In genomic region chr7:25395558-25396521, GRCm38 (mm10) we compare ENCODE assay signal across 7 mouse cellular contexts. TPM values are rescaled to one million over a fixed set of nuclear protein-coding genes. Genes with fewer than 3 reads are reported as not detected.
DNase-seq lines count a peak whose midpoint lies in the region; ATAC-seq lines count a peak whose summit lies in the region.

No protein-coding gene starts in this region.

- peak overlapping the region; percentile 60 for H3K9ac ChIP-seq in intestine, embryonic 15.5 days

- H3K27ac ChIP-seq in intestine, embryonic 15.5 days, result peak overlapping the region; percentile 54
- H3K27ac ChIP-seq in midbrain, embryonic 10.5 days (replicated peaks), result peak overlapping the region; percentile 83

- peak overlapping the region; percentile 54 for H3K4me3 ChIP-seq in intestine, embryonic 15.5 days (replicated peaks)
- peak overlapping the region; percentile 80 for H3K4me3 ChIP-seq in midbrain, embryonic 10.5 days

- 4% methylated on average over 52 of the region's 52 CpGs for WGBS in intestine, embryonic 15.5 days
- WGBS in midbrain, embryonic 10.5 days, result 8% methylated on average over 52 of the region's 52 CpGs

- H3K4me1 ChIP-seq in intestine, embryonic 15.5 days (replicated peaks), result peaks cover 29% of the 10 kb centered on the region
- peaks cover 29% of the 10 kb centered on the region for H3K4me1 ChIP-seq in midbrain, embryonic 10.5 days

- intact Hi-C loops in left cerebral cortex, postnatal 25 days (cut with DNase I), result loop anchor here (5.0 kb wide), 1 partner anchor 159 kb away; the partner anchor contains the start of gene Gsk3a

- H3K4me2 ChIP-seq in intestine, embryonic 15.5 days (replicated peaks), result peak overlapping the region; percentile 71

- H3K36me3 ChIP-seq in intestine, embryonic 15.5 days, result no peaks in the 10 kb centered on the region
- no peaks in the 10 kb centered on the region for H3K36me3 ChIP-seq in midbrain, embryonic 10.5 days

- no peaks in the 10 kb centered on the region for H3K9me3 ChIP-seq in intestine, embryonic 15.5 days
- no peaks in the 10 kb centered on the region for H3K9me3 ChIP-seq in midbrain, embryonic 10.5 days (replicated peaks)

- peak; percentile 98 for ATAC-seq in intestine, embryonic 15.5 days

- H3K27me3 ChIP-seq in intestine, embryonic 15.5 days (replicated peaks), result no peaks in the 10 kb centered on the region
- H3K27me3 ChIP-seq in midbrain, embryonic 10.5 days (ENCODE audit: low read depth, poor library complexity, severe bottlenecking), result peaks cover 42% of the 10 kb centered on the region

- DNase-seq in adrenal gland, adult 18-20 months (ENCODE audit: low spot score in 2 of 2), result peak; percentile 94 to 97
- DNase-seq in embryo, embryonic 11 days, result peak; percentile 96
- peak; percentile 95 for DNase-seq in gastrocnemius, postnatal 25 days
- peak; percentile 93 to 98 for DNase-seq in left cerebral cortex, postnatal 25 days (ENCODE audit: low spot score in 2 of 2)
- DNase-seq in midbrain, embryonic 10.5 days (ENCODE audit: low spot score), result peak; percentile 92
- peak; percentile 100 for DNase-seq in right cerebral cortex, postnatal 4 days

RNA-seq across cellular contexts. Expression of gene Lipe, which starts 2.7 kb away (rescaled TPM):
- 100 to 1,000 TPM; 332 to 738 TPM for total RNA-seq in adrenal gland, adult 18-20 months (2021)
- 10 to 100 TPM; 12.8 to 42.6 TPM for total RNA-seq in gastrocnemius, postnatal 25 days (2021)
- 7.0 and 8.8 TPM in 2 replicates for polyA plus RNA-seq in intestine, embryonic 15.5 days (2015; fragmentation: Nextera tagmentation; extraction: Ambion mirVana)
- 1 to 10 TPM; 5.4 to 6.4 TPM for total RNA-seq in left cerebral cortex, postnatal 25 days (2021)
- 4.7 and 7.0 TPM in 2 replicates for polyA plus RNA-seq in midbrain, embryonic 10.5 days (2016; fragmentation: Nextera tagmentation; extraction: Ambion mirVana)

RNA-seq across cellular contexts. Expression of gene Cxcl17, which starts 16.8 kb away (rescaled TPM):
- not detected for total RNA-seq in adrenal gland, adult 18-20 months (2021)
- total RNA-seq in gastrocnemius, postnatal 25 days (2021), result not detected
- polyA plus RNA-seq in intestine, embryonic 15.5 days (2015; fragmentation: Nextera tagmentation; extraction: Ambion mirVana), result 0.45 TPM in 1 of 2 replicates, not detected in the other
- total RNA-seq in left cerebral cortex, postnatal 25 days (2021), result not detected
- polyA plus RNA-seq in midbrain, embryonic 10.5 days (2016; fragmentation: Nextera tagmentation; extraction: Ambion mirVana), result 0.31 and 0.37 TPM in 2 replicates

RNA-seq across cellular contexts. Expression of gene Cnfn, which starts 26.3 kb away (rescaled TPM):
- not detected for total RNA-seq in adrenal gland, adult 18-20 months (2021)
- total RNA-seq in gastrocnemius, postnatal 25 days (2021), result not detected
- polyA plus RNA-seq in intestine, embryonic 15.5 days (2015; fragmentation: Nextera tagmentation; extraction: Ambion mirVana), result 0.47 and 0.63 TPM in 2 replicates
- not detected for total RNA-seq in left cerebral cortex, postnatal 25 days (2021)
- polyA plus RNA-seq in midbrain, embryonic 10.5 days (2016; fragmentation: Nextera tagmentation; extraction: Ambion mirVana), result not detected in 2 replicates

Comparison
In these comparisons a context has a peak if more than half of its experiments do, and no peak if none do; other contexts are left out.
1. Peak in every context shown above with its lines: DNase-seq, ATAC-seq, H3K4me3 ChIP-seq and H3K27ac ChIP-seq.
2. RNA of gene Lipe, which starts 2.7 kb away (total RNA-seq): 332 to 738 TPM in adrenal gland, adult 18-20 months; 12.8 to 42.6 TPM in gastrocnemius, postnatal 25 days and 5.4 to 6.4 TPM in left cerebral cortex, postnatal 25 days; every median in the first group is over 4 times any median in the second.